Mouse (Mus musculus): ENCODE measurements around the gene Tubg1. TPM values are rescaled to one million over a fixed set of nuclear protein-coding genes. Genes with fewer than 3 reads are reported as not detected.
A peak's percentile ranks its signal among the peaks of the same experiment; 100 is the strongest.

Tubg1 gene
- polyA plus RNA-seq, 1 experiment: 39.1 TPM

- no peak overlapping the region for H3K4me3 ChIP-seq (replicated peaks; ENCODE audit: insufficient read depth, low read depth, low read length)
- DNase-seq: no peak
- 100% methylated on average over 1 of the region's 1 CpGs for WGBS
- peaks cover 24% of the 10 kb centered on the region for H3K4me1 ChIP-seq (ENCODE audit: control insufficient read depth, insufficient read depth, low read length)
- H3K27ac ChIP-seq (ENCODE audit: insufficient read depth, low read length): no peak overlapping the region
- no peaks in the 10 kb centered on the region for H3K27me3 ChIP-seq (ENCODE audit: control insufficient read depth, insufficient read depth, low read length)
- TF ChIP-seq CTCF (IDR thresholded peaks at IDR 0.05; ENCODE audit: borderline replicate concordance, insufficient read depth, low read depth, low read length) (peak; percentile 11; the same call in 1 of the 2 replicates), POLR2A (IDR thresholded peaks at IDR 0.05; ENCODE audit: borderline replicate concordance, insufficient read depth, low read length) (no peak)
Observed at GRCm38 (mm10) chr11:101127075-101127474, 7.3 kb downstream of the Tubg1 start.

- peak; percentile 83 to 93 for DNase-seq
- no peak for TF ChIP-seq CTCF (IDR thresholded peaks at IDR 0.05; ENCODE audit: borderline replicate concordance, insufficient read depth, low read depth, low read length)
- no peak for TF ChIP-seq POLR2A (IDR thresholded peaks at IDR 0.05; ENCODE audit: borderline replicate concordance, insufficient read depth, low read length)
- Histone ChIP-seq H3K27me3 (ENCODE audit: control insufficient read depth, insufficient read depth, low read length) (no peaks in the 10 kb centered on the region), H3K4me1 (ENCODE audit: control insufficient read depth, insufficient read depth, low read length) (peaks cover 24% of the 10 kb centered on the region), H3K4me3 (replicated peaks; ENCODE audit: insufficient read depth, low read depth, low read length) (no peak overlapping the region), H3K27ac (ENCODE audit: insufficient read depth, low read length) (peak overlapping the region; percentile 76; the same call in 1 of the 2 replicates)
- WGBS: 27% methylated on average over 11 of the region's 11 CpGs
Observed at GRCm38 (mm10) chr11:101128996-101129577, 9.3 kb downstream of the Tubg1 start.

GRCm38 (mm10) chr11:101130056-101130756, 10.5 kb downstream of the Tubg1 start:
- Histone ChIP-seq H3K4me3 (replicated peaks; ENCODE audit: insufficient read depth, low read depth, low read length) (no peak overlapping the region), H3K27ac (ENCODE audit: insufficient read depth, low read length) (peak overlapping the region; percentile 15; the same call in 1 of the 2 replicates), H3K27me3 (ENCODE audit: control insufficient read depth, insufficient read depth, low read length) (no peaks in the 10 kb centered on the region), H3K4me1 (ENCODE audit: control insufficient read depth, insufficient read depth, low read length) (peaks cover 27% of the 10 kb centered on the region)
- TF ChIP-seq POLR2A (IDR thresholded peaks at IDR 0.05; ENCODE audit: borderline replicate concordance, insufficient read depth, low read length) (no peak), CTCF (IDR thresholded peaks at IDR 0.05; ENCODE audit: borderline replicate concordance, insufficient read depth, low read depth, low read length) (no peak)
- WGBS: 28% methylated on average over 18 of the region's 18 CpGs
- peak; percentile 44 to 45 for DNase-seq

- Histone ChIP-seq H3K27me3 (ENCODE audit: control insufficient read depth, insufficient read depth, low read length) (no peaks in the 10 kb centered on the region), H3K27ac (ENCODE audit: insufficient read depth, low read length) (peak overlapping the region; percentile 58; the same call in 1 of the 2 replicates), H3K4me3 (replicated peaks; ENCODE audit: insufficient read depth, low read depth, low read length) (no peak overlapping the region), H3K4me1 (ENCODE audit: control insufficient read depth, insufficient read depth, low read length) (peaks cover 22% of the 10 kb centered on the region)
- 24% methylated on average over 2 of the region's 2 CpGs for WGBS
- DNase-seq: peak; percentile 62 to 85
- TF ChIP-seq POLR2A (IDR thresholded peaks at IDR 0.05; ENCODE audit: borderline replicate concordance, insufficient read depth, low read length): no peak
Observed at GRCm38 (mm10) chr11:101131187-101131586, 11.4 kb downstream of the Tubg1 start.

- Histone ChIP-seq H3K27ac (ENCODE audit: insufficient read depth, low read length) (0 out of 2 replicates have a peak overlapping the region, but pooled peaks have one; percentile 58), H3K27me3 (ENCODE audit: control insufficient read depth, insufficient read depth, low read length) (no peaks in the 10 kb centered on the region), H3K4me1 (ENCODE audit: control insufficient read depth, insufficient read depth, low read length) (peaks cover 22% of the 10 kb centered on the region), H3K4me3 (replicated peaks; ENCODE audit: insufficient read depth, low read depth, low read length) (no peak overlapping the region)
- 82% methylated on average over 6 of the region's 6 CpGs for WGBS
- DNase-seq: no peak
- TF ChIP-seq CTCF (IDR thresholded peaks at IDR 0.05; ENCODE audit: borderline replicate concordance, insufficient read depth, low read depth, low read length): peak; percentile 46; the same call in 1 of the 2 replicates
- no peak for TF ChIP-seq POLR2A (IDR thresholded peaks at IDR 0.05; ENCODE audit: borderline replicate concordance, insufficient read depth, low read length)
Observed at GRCm38 (mm10) chr11:101131701-101132100, 12.0 kb downstream of the Tubg1 start.

GRCm38 (mm10) chr11:101133037-101133436, 13.3 kb downstream of the Tubg1 start:
- 33% methylated on average over 12 of the region's 12 CpGs for WGBS
- DNase-seq: no peak

GRCm38 (mm10) chr11:101134217-101134865, 14.6 kb downstream of the Tubg1 start:
- H3K4me3 ChIP-seq (replicated peaks; ENCODE audit: insufficient read depth, low read depth, low read length): no peak overlapping the region
- 38% methylated on average over 13 of the region's 13 CpGs for WGBS
- H3K4me1 ChIP-seq (ENCODE audit: control insufficient read depth, insufficient read depth, low read length): peaks cover 23% of the 10 kb centered on the region
- DNase-seq: peak in 1 of 2 experiments; percentile 45
- H3K27me3 ChIP-seq (ENCODE audit: control insufficient read depth, insufficient read depth, low read length): no peaks in the 10 kb centered on the region
- no peak overlapping the region for H3K27ac ChIP-seq (ENCODE audit: insufficient read depth, low read length)
- no peak for TF ChIP-seq CTCF (IDR thresholded peaks at IDR 0.05; ENCODE audit: borderline replicate concordance, insufficient read depth, low read depth, low read length)
- no peak for TF ChIP-seq POLR2A (IDR thresholded peaks at IDR 0.05; ENCODE audit: borderline replicate concordance, insufficient read depth, low read length)

More at GRCm38 (mm10) chr11:101133037-101133436, 13.3 kb downstream of the Tubg1 start:
- H3K27me3 ChIP-seq (ENCODE audit: control insufficient read depth, insufficient read depth, low read length): no peaks in the 10 kb centered on the region
- no peak overlapping the region for H3K27ac ChIP-seq (ENCODE audit: insufficient read depth, low read length)
- no peak for TF ChIP-seq CTCF (IDR thresholded peaks at IDR 0.05; ENCODE audit: borderline replicate concordance, insufficient read depth, low read depth, low read length)
- TF ChIP-seq POLR2A (IDR thresholded peaks at IDR 0.05; ENCODE audit: borderline replicate concordance, insufficient read depth, low read length): no peak
- H3K4me1 ChIP-seq (ENCODE audit: control insufficient read depth, insufficient read depth, low read length): peaks cover 22% of the 10 kb centered on the region
- H3K4me3 ChIP-seq (replicated peaks; ENCODE audit: insufficient read depth, low read depth, low read length): no peak overlapping the region

Measured in cerebellum, adult 2 months (tissue).